Comparison of ENCODE assay signal across 8 mouse cellular contexts in genomic region chr10:81570831-81571500, GRCm38 (mm10). TPM values are rescaled to one million over a fixed set of nuclear protein-coding genes. Genes with fewer than 3 reads are reported as not detected.
A peak's percentile ranks its signal among the peaks of the same experiment; 100 is the strongest.
DNase-seq lines count a peak whose midpoint lies in the region; ATAC-seq and TF ChIP-seq lines count a peak whose summit lies in the region.

No protein-coding gene starts in this region.

- H3K27me3 ChIP-seq in embryonic facial prominence, embryonic 15.5 days = 0 out of 2 replicates have a peak, but pooled peaks cover 11% of the 10 kb centered on the region
- peaks cover 26% of the 10 kb centered on the region for H3K27me3 ChIP-seq in limb, embryonic 13.5 days
- H3K27me3 ChIP-seq in midbrain, embryonic 15.5 days (replicated peaks) = peaks cover 45% of the 10 kb centered on the region

- H3K36me3 ChIP-seq in embryonic facial prominence, embryonic 15.5 days = peaks cover 14% of the 10 kb centered on the region
- peaks cover 17% of the 10 kb centered on the region for H3K36me3 ChIP-seq in limb, embryonic 13.5 days
- H3K36me3 ChIP-seq in midbrain, embryonic 15.5 days (replicated peaks) = no peaks in the 10 kb centered on the region

- DNase-seq in A20 (ENCODE audit: low read depth, low spot score) = peak; percentile 91
- DNase-seq in heart, adult 9 months (ENCODE audit: low spot score in 2 of 2) = peak; percentile 90 to 93
- DNase-seq in kidney, adult 9 months = peak; percentile 96
- peak; percentile 76 to 81 for DNase-seq in spleen, adult 18-20 months

- H3K9me3 ChIP-seq in embryonic facial prominence, embryonic 15.5 days (replicated peaks) = no peaks in the 10 kb centered on the region
- H3K9me3 ChIP-seq in limb, embryonic 13.5 days = no peaks in the 10 kb centered on the region
- H3K9me3 ChIP-seq in midbrain, embryonic 15.5 days = no peaks in the 10 kb centered on the region

- H3K27ac ChIP-seq in bone marrow macrophage, adult 2 months (ENCODE audit: insufficient read depth, low read depth, low read length) = peak overlapping the region; percentile 66
- H3K27ac ChIP-seq in embryonic facial prominence, embryonic 15.5 days (replicated peaks) = peak overlapping the region; percentile 96
- H3K27ac ChIP-seq in limb, embryonic 13.5 days = peak overlapping the region; percentile 92
- peak overlapping the region; percentile 89 for H3K27ac ChIP-seq in midbrain, embryonic 15.5 days

- H3K4me2 ChIP-seq in embryonic facial prominence, embryonic 15.5 days (replicated peaks) = peak overlapping the region; percentile 82
- peak overlapping the region; percentile 68 for H3K4me2 ChIP-seq in limb, embryonic 13.5 days (replicated peaks)
- H3K4me2 ChIP-seq in midbrain, embryonic 15.5 days = peak overlapping the region; percentile 73

- H3K4me1 ChIP-seq in bone marrow macrophage, adult 2 months (ENCODE audit: control insufficient read depth, insufficient read depth, low read length) = peaks cover 5% of the 10 kb centered on the region; the same call in 1 of the 2 replicates
- H3K4me1 ChIP-seq in embryonic facial prominence, embryonic 15.5 days = peaks cover 76% of the 10 kb centered on the region
- peaks cover 78% of the 10 kb centered on the region for H3K4me1 ChIP-seq in limb, embryonic 13.5 days
- peaks cover 62% of the 10 kb centered on the region for H3K4me1 ChIP-seq in midbrain, embryonic 15.5 days

- H3K4me3 ChIP-seq in bone marrow macrophage, adult 2 months (ENCODE audit: insufficient read depth, low read length) = peak overlapping the region; percentile 77
- peak overlapping the region; percentile 48 for H3K4me3 ChIP-seq in embryonic facial prominence, embryonic 15.5 days (replicated peaks)
- H3K4me3 ChIP-seq in limb, embryonic 13.5 days = peak overlapping the region; percentile 41
- peak overlapping the region; percentile 38 for H3K4me3 ChIP-seq in midbrain, embryonic 15.5 days

- 0 out of 2 replicates have a peak overlapping the region, but pooled peaks have one; percentile 16 for H3K9ac ChIP-seq in embryonic facial prominence, embryonic 15.5 days
- H3K9ac ChIP-seq in limb, embryonic 13.5 days = peak overlapping the region; percentile 1; the same call in 1 of the 2 replicates
- H3K9ac ChIP-seq in midbrain, embryonic 15.5 days = 0 out of 2 replicates have a peak overlapping the region, but pooled peaks have one; percentile 10

- ATAC-seq in embryonic facial prominence, embryonic 15.5 days (ENCODE audit: insufficient number of reproducible peaks, low FRiP score, low TSS enrichment, low read depth) = peak; percentile 69
- peak; percentile 70 for ATAC-seq in limb, embryonic 13.5 days (ENCODE audit: low FRiP score, low read depth)
- peak; percentile 70 for ATAC-seq in midbrain, embryonic 15.5 days (replicated peaks)

- TF ChIP-seq CTCF in bone marrow macrophage, adult 2 months (IDR thresholded peaks at IDR 0.05; ENCODE audit: low read depth, low read length) = no peak

- WGBS in embryonic facial prominence, embryonic 15.5 days = under 1% methylated on average over 32 of the region's 34 CpGs
- WGBS in limb, embryonic 13.5 days = under 1% methylated on average over 34 of the region's 34 CpGs
- under 1% methylated on average over 34 of the region's 34 CpGs for WGBS in midbrain, embryonic 15.5 days

- TF ChIP-seq POLR2A in bone marrow macrophage, adult 2 months (IDR thresholded peaks at IDR 0.05; ENCODE audit: borderline replicate concordance, low read depth, low read length) = no peak

RNA-seq across cellular contexts. Expression of gene Tle2, which starts 3.4 kb away (rescaled TPM):
- polyA plus RNA-seq in bone marrow macrophage, adult 2 months (2012; ENCODE audit: insufficient read depth, insufficient read length, missing spikeins) = 17.9 and 24.5 TPM in 2 replicates
- 63.1 and 73.7 TPM in 2 replicates for polyA plus RNA-seq in embryonic facial prominence, embryonic 15.5 days (2015; fragmentation: Nextera tagmentation; extraction: Ambion mirVana)
- 68.8 and 69.8 TPM in 2 replicates for polyA plus RNA-seq in limb, embryonic 13.5 days (2015; fragmentation: Nextera tagmentation; extraction: Ambion mirVana)
- polyA plus RNA-seq in midbrain, embryonic 15.5 days (2015; fragmentation: Nextera tagmentation; extraction: Ambion mirVana) = 57.4 and 58.8 TPM in 2 replicates

RNA-seq across cellular contexts. Expression of gene Aes, which starts 11.7 kb away (rescaled TPM):
- polyA plus RNA-seq in bone marrow macrophage, adult 2 months (2012; ENCODE audit: insufficient read depth, insufficient read length, missing spikeins) = 478 and 551 TPM in 2 replicates
- polyA plus RNA-seq in embryonic facial prominence, embryonic 15.5 days (2015; fragmentation: Nextera tagmentation; extraction: Ambion mirVana) = 642 and 649 TPM in 2 replicates
- polyA plus RNA-seq in limb, embryonic 13.5 days (2015; fragmentation: Nextera tagmentation; extraction: Ambion mirVana) = 477 and 492 TPM in 2 replicates
- 802 and 851 TPM in 2 replicates for polyA plus RNA-seq in midbrain, embryonic 15.5 days (2015; fragmentation: Nextera tagmentation; extraction: Ambion mirVana)

RNA-seq across cellular contexts. Expression of gene Gna11, which starts 26.0 kb away (rescaled TPM):
- polyA plus RNA-seq in bone marrow macrophage, adult 2 months (2012; ENCODE audit: insufficient read depth, insufficient read length, missing spikeins) = 10.1 and 10.5 TPM in 2 replicates
- polyA plus RNA-seq in embryonic facial prominence, embryonic 15.5 days (2015; fragmentation: Nextera tagmentation; extraction: Ambion mirVana) = 89.1 and 89.2 TPM in 2 replicates
- polyA plus RNA-seq in limb, embryonic 13.5 days (2015; fragmentation: Nextera tagmentation; extraction: Ambion mirVana) = 89.8 and 89.9 TPM in 2 replicates
- 100 and 101 TPM in 2 replicates for polyA plus RNA-seq in midbrain, embryonic 15.5 days (2015; fragmentation: Nextera tagmentation; extraction: Ambion mirVana)

RNA-seq across cellular contexts. Expression of gene Tle6, which starts 29.9 kb away (rescaled TPM):
- polyA plus RNA-seq in bone marrow macrophage, adult 2 months (2012; ENCODE audit: insufficient read depth, insufficient read length, missing spikeins) = 42.3 and 47.9 TPM in 2 replicates
- polyA plus RNA-seq in embryonic facial prominence, embryonic 15.5 days (2015; fragmentation: Nextera tagmentation; extraction: Ambion mirVana) = 16.4 and 19.6 TPM in 2 replicates
- polyA plus RNA-seq in limb, embryonic 13.5 days (2015; fragmentation: Nextera tagmentation; extraction: Ambion mirVana) = 13.8 and 18.4 TPM in 2 replicates
- 6.7 and 8.0 TPM in 2 replicates for polyA plus RNA-seq in midbrain, embryonic 15.5 days (2015; fragmentation: Nextera tagmentation; extraction: Ambion mirVana)

RNA-seq across cellular contexts. Expression of gene BC025920, which starts 35.1 kb away (rescaled TPM):
- polyA plus RNA-seq in bone marrow macrophage, adult 2 months (2012; ENCODE audit: insufficient read depth, insufficient read length, missing spikeins) = 0.67 and 0.78 TPM in 2 replicates
- polyA plus RNA-seq in embryonic facial prominence, embryonic 15.5 days (2015; fragmentation: Nextera tagmentation; extraction: Ambion mirVana) = 0.84 and 1.3 TPM in 2 replicates
- 1.3 and 1.5 TPM in 2 replicates for polyA plus RNA-seq in limb, embryonic 13.5 days (2015; fragmentation: Nextera tagmentation; extraction: Ambion mirVana)
- polyA plus RNA-seq in midbrain, embryonic 15.5 days (2015; fragmentation: Nextera tagmentation; extraction: Ambion mirVana) = 1.8 and 2.0 TPM in 2 replicates

Comparison
In these comparisons a context has a peak if more than half of its experiments do, and no peak if none do; other contexts are left out.
1. Peak in every context shown above with its lines: DNase-seq, ATAC-seq, H3K4me3 ChIP-seq and H3K27ac ChIP-seq.